Mouse (Mus musculus) CH12.LX (cell line): ENCODE measurements at regions not wholly inside any gene's neighbourhood (a gene's known extent, or its start where the extent isn't known, plus 50 kb on each side); places are given as distances from the start of the nearest gene placed in this dataset.

Experiments
- CTCF ChIP-seq, 2 experiments: IDR thresholded peaks in 1 of 2; conservative IDR thresholded peaks in 1 of 2; 2 replicates each; pipeline ENCODE4 v1.5.1; 2011 to 2012; ENCODE audit warnings: low read depth in 2 of 2, low read length in 2 of 2, improper control_type of control experiment in 1 of 2, inconsistent platforms in 1 of 2, mild to moderate bottlenecking in 1 of 2, moderate library complexity in 1 of 2
- E2F4 ChIP-seq: IDR thresholded peaks from 2 replicates; pipeline ENCODE4 v1.6.1; 2011; ENCODE audit warnings: low read depth, low read length, improper control_type of control experiment; ENCODE audit not compliant: insufficient replicate concordance
- EP300 ChIP-seq: IDR thresholded peaks from 2 replicates; pipeline ENCODE4 v1.6.1; 2011; ENCODE audit warnings: low read length, improper control_type of control experiment
- KAT2A ChIP-seq: IDR thresholded peaks from 2 replicates; pipeline ENCODE4 v1.6.1; 2012; ENCODE audit warnings: low read length, improper control_type of control experiment, inconsistent platforms; ENCODE audit not compliant: insufficient replicate concordance
- MAFK ChIP-seq: IDR thresholded peaks from 2 replicates; pipeline ENCODE4 v1.6.1; 2011; ENCODE audit warnings: low read length, improper control_type of control experiment; ENCODE audit not compliant: insufficient replicate concordance
- POLR2A ChIP-seq: IDR thresholded peaks from 2 replicates; pipeline ENCODE4 v1.6.1; 2011; ENCODE audit warnings: low read depth, mild to moderate bottlenecking, improper control_type of control experiment, low read length
- POLR2AphosphoS2 ChIP-seq: IDR thresholded peaks from 2 replicates; pipeline ENCODE4 v1.6.1; 2011; ENCODE audit warnings: low read depth, low read length, improper control_type of control experiment
- RAD21 ChIP-seq: IDR thresholded peaks from 2 replicates; pipeline ENCODE4 v1.6.1; 2011; ENCODE audit warnings: low read depth, mild to moderate bottlenecking, low read length, improper control_type of control experiment, moderate library complexity
- TCF12 ChIP-seq: IDR thresholded peaks from 2 replicates; pipeline ENCODE4 v1.6.1; 2014; ENCODE audit warnings: low read depth, mild to moderate bottlenecking, inconsistent platforms, low read length, improper control_type of control experiment
- UBTF ChIP-seq: IDR thresholded peaks from 2 replicates; pipeline ENCODE4 v1.6.1; 2012; ENCODE audit warnings: low read depth, mild to moderate bottlenecking, inconsistent platforms, low read length, improper control_type of control experiment, moderate library complexity
- USF1 ChIP-seq: IDR thresholded peaks from 2 replicates; pipeline ENCODE4 v1.6.1; 2014; ENCODE audit warnings: low read depth, mild to moderate bottlenecking, inconsistent platforms, low read length, improper control_type of control experiment
- ZKSCAN1 ChIP-seq: IDR thresholded peaks from 2 replicates; pipeline ENCODE4 v1.6.1; 2012; ENCODE audit warnings: low read depth, inconsistent platforms, low read length, improper control_type of control experiment, borderline replicate concordance
- ZNF384 ChIP-seq: IDR thresholded peaks from 2 replicates; pipeline ENCODE4 v1.6.1; 2012; ENCODE audit warnings: low read depth, low read length, improper control_type of control experiment, inconsistent platforms

DNA sequence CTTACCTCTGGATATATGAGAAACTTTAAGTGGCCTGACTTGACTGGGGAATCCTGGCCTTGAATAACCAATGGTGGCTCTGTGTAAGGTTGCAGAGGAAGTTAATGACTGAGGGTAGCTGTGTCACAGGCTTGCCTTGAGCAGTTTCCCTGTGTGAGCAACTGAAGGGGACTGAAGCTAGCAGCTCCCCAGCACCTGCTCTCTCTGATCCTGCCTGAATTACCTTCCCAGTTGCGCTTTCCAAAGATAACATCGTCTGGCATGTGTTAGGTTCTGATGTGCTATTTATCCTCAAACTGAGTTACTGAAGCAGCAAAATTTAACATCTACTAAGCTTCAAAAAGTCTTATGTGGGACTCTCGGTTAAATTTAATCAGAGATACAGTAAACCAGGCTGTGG is 56.1 kb upstream of the Arpp21 start:
- no peak for TF ChIP-seq MAFK
- no peak for TF ChIP-seq CTCF (conservative IDR thresholded peaks at IDR 0.05 in 1 of 2, IDR thresholded peaks at IDR 0.05 in 1 of 2; ENCODE audit: low read depth in 2 of 2, low read length in 2 of 2)
- TF ChIP-seq RAD21, result no peak
- no peak for TF ChIP-seq POLR2A
- no peak for TF ChIP-seq KAT2A
- no peak for TF ChIP-seq ZKSCAN1
- TF ChIP-seq EP300, result no peak
- TF ChIP-seq E2F4, result no peak
- no peak for TF ChIP-seq UBTF
- TF ChIP-seq POLR2AphosphoS2, result no peak
- TF ChIP-seq USF1, result no peak
- no peak for TF ChIP-seq ZNF384
- TF ChIP-seq TCF12, result no peak
